Mouse (Mus musculus) heart, postnatal 36 days (tissue): ENCODE measurements around the gene Uqcrq. TPM values are rescaled to one million over a fixed set of nuclear protein-coding genes. Genes with fewer than 3 reads are reported as not detected.

Experiments
- DNase-seq, 2 experiments: peaks; one replicate each; pipeline ENCODE4 v3.0.0; 2021 to 2022
- intact Hi-C: fragments of 180-260 bp; cut with DNase I; formaldehyde crosslinking; loops from one replicate; pipeline ENCODE4 v1.15.1; 2025
- microRNA-seq, 2 experiments: library from miRNA; unstranded; fragments of <30 nt; microRNA quantifications; one replicate each; pipeline ENCODE4 v1.2.0; 2021; ENCODE audit warnings: borderline number of aligned reads in 2 of 2
- total RNA-seq, 2 experiments: library from RNA; stranded (reverse); gene quantifications; 2 replicates each; pipeline ENCODE4 v1.2.3; 2021

The Uqcrq gene
- total RNA-seq, 2 experiments from 2014 or later = 2,773 to 2,928 TPM

- intact Hi-C loops = no loop called here
- no peak for DNase-seq
These were observed 7.6 kb downstream of the Uqcrq start, which contains the start of gene Leap2 for GRCm38 (mm10) chr11:53423036-53423435. Gene Leap2 (minus strand): TSS chr11:53423170.

GRCm38 (mm10) chr11:53418048-53418447 is 12.6 kb downstream of the Uqcrq start:
- DNase-seq = no peak
- intact Hi-C loops = no loop called here

- intact Hi-C loops = loop anchor here (5.0 kb wide), 1 partner anchor 53 kb away; no protein-coding TSS in a partner anchor
- no peak for DNase-seq
These were observed 16.8 kb downstream of the Uqcrq start for GRCm38 (mm10) chr11:53413871-53414270.

GRCm38 (mm10) chr11:53411738-53412137 is 18.9 kb downstream of the Uqcrq start:
- DNase-seq = no peak
- intact Hi-C loops = loop anchor here (5.0 kb wide), 1 partner anchor 56 kb away; no protein-coding TSS in a partner anchor

- DNase-seq = no peak
- intact Hi-C loops = no loop called here
These were observed 27.0 kb downstream of the Uqcrq start for GRCm38 (mm10) chr11:53403638-53404037.

- no peak for DNase-seq
- intact Hi-C loops = no loop called here
These were observed 36.8 kb downstream of the Uqcrq start for GRCm38 (mm10) chr11:53393856-53394255.

- DNase-seq = no peak
These were observed 46.7 kb downstream of the Uqcrq start for GRCm38 (mm10) chr11:53383758-53384428.

GRCm38 (mm10) chr11:53378918-53379317 is 51.7 kb downstream of the Uqcrq start:
- DNase-seq = peak; percentile 12 to 13
- intact Hi-C loops = no loop called here

More at GRCm38 (mm10) chr11:53383758-53384428, 46.7 kb downstream of the Uqcrq start:
- intact Hi-C loops = no loop called here

Small RNA genes lying within 50 kb of the gene (microRNA-seq; reads per million reads assigned to microRNA genes)
- gene Mir6920 = 0 reads per million in 2 experiments

Other genes with a start within 250 kb of the Uqcrq start
- gene Hspa4, start 130.4 kb downstream of the Uqcrq start, total RNA-seq = 100 to 1,000 TPM; 125 to 126 TPM
- gene Zcchc10, start 106.2 kb downstream of the Uqcrq start, total RNA-seq = 1 to 10 TPM; 5.3 to 6.8 TPM
- 10 to 100 TPM; 81.8 to 88.8 TPM for gene Aff4, start 80.0 kb downstream of the Uqcrq start, total RNA-seq
- gene Leap2, start 7.7 kb downstream of the Uqcrq start, total RNA-seq = not detected
- under 1 TPM; 0.19 to 0.39 TPM for gene Gdf9, start 192 bp upstream of the Uqcrq start, total RNA-seq
- gene Gm10447, start 26.3 kb upstream of the Uqcrq start, total RNA-seq = not detected
- under 1 TPM; 0.39 to 0.76 TPM for gene Shroom1, start 26.4 kb upstream of the Uqcrq start, total RNA-seq
- not detected for gene Gm9837, start 39.6 kb upstream of the Uqcrq start, total RNA-seq
- not detected for gene Gm9945, start 49.3 kb upstream of the Uqcrq start, total RNA-seq
- under 1 TPM; 0.14 TPM for gene Sowaha, start 49.4 kb upstream of the Uqcrq start, total RNA-seq
- 10 to 100 TPM; 28.4 to 35.3 TPM for gene Sept8, start 88.4 kb upstream of the Uqcrq start, total RNA-seq
- gene Kif3a, start 136.5 kb upstream of the Uqcrq start, total RNA-seq = 1 to 10 TPM; 8.2 to 10.0 TPM
- not detected for gene Il4, start 187.8 kb upstream of the Uqcrq start, total RNA-seq
- not detected for gene Il13, start 203.9 kb upstream of the Uqcrq start, total RNA-seq